Mouse (Mus musculus) right cerebral cortex, postnatal 14 days (tissue): Measurements from ENCODE around the gene Aqp8.
A peak's percentile ranks its signal among the peaks of the same experiment; 100 is the strongest.

Experiments
- DNase-seq: peaks from one replicate; pipeline ENCODE4 v3.0.0; 2022

The Aqp8 gene

DNA sequence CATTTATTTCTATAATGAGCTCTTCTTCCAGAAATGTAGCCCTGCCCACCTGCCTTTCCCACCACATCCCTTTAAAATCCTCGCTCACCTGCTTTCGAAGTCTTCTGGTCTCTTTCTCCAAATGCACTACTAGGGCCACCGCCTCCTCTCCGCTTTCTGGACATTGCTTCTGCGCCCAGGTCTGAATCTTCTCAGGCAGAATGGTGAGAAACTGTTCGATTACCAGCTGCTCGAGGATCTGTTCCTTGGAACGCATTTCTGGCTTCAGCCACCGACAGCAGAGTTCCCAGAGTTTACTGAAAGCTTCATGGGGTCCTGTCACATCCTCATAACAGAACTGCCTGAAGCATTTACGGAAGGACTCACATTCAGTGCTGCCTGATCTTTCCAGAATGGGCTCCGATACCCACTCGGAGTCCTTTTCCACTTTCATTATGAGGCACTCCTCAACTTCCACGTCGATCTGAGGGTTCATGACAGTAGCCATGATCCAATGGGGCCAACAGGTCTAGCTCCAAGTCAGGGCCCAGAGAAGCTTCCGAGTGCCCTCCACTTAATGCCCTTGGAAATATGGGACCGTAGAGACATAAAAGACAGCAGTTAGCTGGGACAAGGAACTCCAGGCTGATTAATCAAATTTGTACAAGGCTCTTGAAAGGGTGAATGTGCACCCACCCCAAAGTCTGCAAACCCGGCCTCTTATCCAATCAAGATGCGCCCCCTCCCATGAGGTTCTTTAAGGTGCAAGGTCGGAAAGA is 37.6 kb downstream of the Aqp8 start:
- DNase-seq, result no peak

DNA sequence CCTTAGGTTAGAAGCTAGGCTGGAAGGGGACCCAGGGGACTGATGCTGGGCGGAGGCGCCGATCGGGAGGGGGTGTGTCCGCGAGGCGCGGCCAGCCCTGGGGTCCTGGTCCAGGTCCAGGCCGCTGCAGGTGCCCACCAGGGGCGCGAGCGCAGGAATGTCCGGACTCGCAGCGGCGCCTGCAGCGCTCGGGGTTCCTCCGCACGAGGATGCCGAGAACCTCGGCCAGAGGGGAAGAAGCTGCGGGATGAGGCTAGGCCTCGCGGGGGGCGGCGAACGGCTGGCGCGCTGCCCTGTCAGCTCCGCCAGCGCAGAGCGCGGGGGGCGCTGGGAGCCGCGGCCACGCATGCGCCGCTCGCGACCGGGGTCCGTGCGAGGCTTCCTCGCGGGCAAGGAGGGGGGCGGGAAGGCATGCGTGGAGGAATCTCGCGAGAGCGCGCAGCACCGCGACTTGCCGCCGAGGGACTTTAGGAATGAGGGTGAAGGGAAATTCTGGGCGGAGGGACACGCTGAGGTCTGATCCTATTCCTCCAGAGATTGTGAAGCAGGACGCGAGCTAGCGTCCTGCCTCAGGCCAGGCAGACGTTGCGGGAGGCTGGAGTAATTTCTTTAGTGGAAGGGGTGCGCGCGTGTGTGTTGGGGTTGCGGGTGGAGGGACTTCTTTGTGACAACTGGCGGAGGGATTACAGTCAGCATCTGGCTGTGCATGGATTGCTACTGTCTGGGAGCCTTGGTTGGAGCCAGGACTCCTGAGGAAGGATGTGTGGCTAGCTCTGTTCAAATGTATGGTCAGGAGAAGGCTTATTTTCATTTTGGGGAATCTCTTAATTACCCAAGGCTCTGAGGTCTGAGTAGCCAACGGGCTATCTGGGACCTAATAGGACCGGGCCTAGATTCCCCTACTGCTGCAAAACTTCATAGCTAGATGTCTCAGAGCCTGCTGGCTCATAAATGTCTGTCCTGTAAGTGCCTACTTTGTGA is 38.4 kb downstream of the Aqp8 start, which contains the start of gene Zkscan2:
Gene Zkscan2 (minus strand): TSS at position 211 of the 981 bp plus-strand sequence.
- peak; percentile 97 for DNase-seq

DNA sequence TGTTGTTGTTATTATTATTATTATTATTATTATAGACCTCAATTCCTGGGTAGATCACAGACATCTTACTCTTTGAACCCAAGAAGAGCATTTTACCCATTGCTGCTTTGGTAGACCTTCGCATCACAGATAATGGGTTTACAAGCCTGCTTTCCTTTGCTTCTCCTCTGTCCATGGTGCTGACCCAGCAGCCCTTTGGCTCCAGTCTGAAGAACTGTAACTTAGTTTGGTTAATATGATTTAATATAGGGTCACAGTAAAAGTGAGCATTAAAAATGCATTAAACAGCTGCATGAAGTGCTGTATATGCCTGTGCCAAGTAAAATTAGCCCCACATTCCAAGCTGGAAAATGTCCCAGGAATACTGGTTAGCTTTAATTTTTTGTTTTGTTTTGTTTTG is 41.3 kb downstream of the Aqp8 start:
- DNase-seq, result no peak

DNA sequence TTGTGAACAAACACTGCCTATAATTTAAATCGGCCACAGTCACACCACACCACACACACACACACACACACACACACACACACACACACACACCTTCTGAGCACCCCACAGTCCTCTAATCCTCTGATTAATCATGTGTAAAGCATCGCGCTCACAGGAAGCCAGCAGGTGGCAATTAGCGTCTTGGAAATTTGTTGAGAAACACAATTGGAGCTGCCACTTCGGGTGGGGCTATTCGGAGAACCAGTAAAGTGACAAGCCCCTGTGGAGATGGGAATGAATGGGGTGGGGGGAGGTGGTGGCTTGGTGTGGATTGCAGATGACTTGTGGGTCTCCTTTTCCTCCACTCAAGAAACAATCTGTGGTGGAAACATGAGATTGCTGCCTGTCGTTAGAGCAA is 45.9 kb downstream of the Aqp8 start:
- DNase-seq, result no peak
